Mouse (Mus musculus): Measurements from ENCODE around the gene Basp1. TPM values are rescaled to one million over a fixed set of nuclear protein-coding genes. Genes with fewer than 3 reads are reported as not detected.
"Not testable (repeated sequence)": the region's sequence is repeated elsewhere in the genome, so short reads cannot be mapped to it uniquely, and the experiment has no call there.

The Basp1 gene
- polyA plus RNA-seq (2012; rRNA removed) = 13.9 and 18.1 TPM in 2 replicates

GRCm38 (mm10) chr15:25413378-25413901 lies at the start of gene Basp1:
TSS of gene Basp1 (minus strand) at chr15:25413764.
- peaks cover 9% of the 10 kb centered on the region for H3K4me1 ChIP-seq (replicated peaks; ENCODE audit: control insufficient read depth, insufficient read depth, low read length)
- 1% methylated on average over 39 of the region's 60 CpGs for WGBS
- H3K4me3 ChIP-seq (ENCODE audit: control insufficient read depth, insufficient read depth, low read length) = peak within 1 kb of the TSS; percentile 66
- H3K27me3 ChIP-seq (ENCODE audit: control insufficient read depth, insufficient read depth, low read length) = no peaks in the 10 kb centered on the region
- peak; percentile 26; the same call in 1 of the 2 replicates for TF ChIP-seq POLR2A (IDR thresholded peaks at IDR 0.05; ENCODE audit: control insufficient read depth, extremely low read depth, insufficient read depth, low read length, poor library complexity)
- TF ChIP-seq CTCF (IDR thresholded peaks at IDR 0.05; ENCODE audit: borderline replicate concordance, control insufficient read depth, extremely low read depth, insufficient read depth, low read length, poor library complexity) = no peak
- peak; percentile 74 for DNase-seq
- H3K36me3 ChIP-seq (ENCODE audit: control insufficient read depth, insufficient read depth, low read length) = no peaks in the 10 kb centered on the region
- H3K27ac ChIP-seq (ENCODE audit: control insufficient read depth, insufficient read depth, low read length) = no peak within 1 kb of the TSS

GRCm38 (mm10) chr15:25463076-25463475 lies 49.5 kb upstream of the Basp1 start:
- not testable (repeated sequence) for H3K27ac ChIP-seq (ENCODE audit: control insufficient read depth, insufficient read depth, low read length); H3K36me3 ChIP-seq (ENCODE audit: control insufficient read depth, insufficient read depth, low read length); H3K4me3 ChIP-seq (ENCODE audit: control insufficient read depth, insufficient read depth, low read length); H3K4me1 ChIP-seq (replicated peaks; ENCODE audit: control insufficient read depth, insufficient read depth, low read length); DNase-seq; H3K27me3 ChIP-seq (ENCODE audit: control insufficient read depth, insufficient read depth, low read length)

DNA sequence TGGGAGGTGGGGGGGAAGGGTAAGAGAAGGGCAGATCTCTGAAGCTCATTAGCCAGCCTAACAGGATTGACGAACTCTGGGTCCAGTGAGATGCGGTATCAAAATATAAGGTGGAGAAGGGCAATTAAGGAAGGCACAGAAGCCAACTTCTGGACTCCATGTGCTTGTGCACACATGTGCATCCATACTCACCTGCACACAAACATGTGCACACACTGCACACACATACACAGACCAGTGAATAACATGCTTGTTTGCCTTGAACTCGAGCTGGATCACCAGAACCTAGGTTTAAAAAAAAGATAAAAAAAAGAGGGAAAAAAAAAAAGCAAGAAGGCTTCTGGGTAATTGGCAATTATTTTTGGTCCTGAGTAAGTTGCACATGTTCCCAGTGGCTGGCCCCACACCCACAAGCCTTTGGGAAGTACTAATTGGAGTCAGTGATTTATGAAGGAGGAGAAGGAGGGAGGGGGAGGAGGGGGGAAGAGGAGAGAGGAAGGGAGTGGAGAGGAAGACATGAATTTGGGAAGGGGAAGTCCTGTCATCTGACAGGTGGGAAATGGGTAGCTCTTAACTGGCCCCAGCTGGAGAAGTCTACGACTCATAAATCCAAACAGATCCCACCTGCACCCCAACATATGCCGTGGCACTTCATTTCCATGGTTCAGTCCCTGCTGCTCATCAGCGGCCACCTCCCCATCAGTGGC lies 48.6 kb upstream of the Basp1 start:
- H3K36me3 ChIP-seq (ENCODE audit: control insufficient read depth, insufficient read depth, low read length) = no peaks in the 10 kb centered on the region
- WGBS = 84% methylated on average over 6 of the region's 6 CpGs
- no peaks in the 10 kb centered on the region for H3K27me3 ChIP-seq (ENCODE audit: control insufficient read depth, insufficient read depth, low read length)
- no peak overlapping the region for H3K27ac ChIP-seq (ENCODE audit: control insufficient read depth, insufficient read depth, low read length)
- H3K4me3 ChIP-seq (ENCODE audit: control insufficient read depth, insufficient read depth, low read length) = no peak overlapping the region
- no peak for TF ChIP-seq CTCF (IDR thresholded peaks at IDR 0.05; ENCODE audit: borderline replicate concordance, control insufficient read depth, extremely low read depth, insufficient read depth, low read length, poor library complexity)
- no peak for TF ChIP-seq POLR2A (IDR thresholded peaks at IDR 0.05; ENCODE audit: control insufficient read depth, extremely low read depth, insufficient read depth, low read length, poor library complexity)
- DNase-seq = no peak
- no peaks in the 10 kb centered on the region for H3K4me1 ChIP-seq (replicated peaks; ENCODE audit: control insufficient read depth, insufficient read depth, low read length)

- Histone ChIP-seq H3K4me1 (replicated peaks; ENCODE audit: control insufficient read depth, insufficient read depth, low read length) (no peaks in the 10 kb centered on the region), H3K27ac (ENCODE audit: control insufficient read depth, insufficient read depth, low read length) (no peak overlapping the region), H3K36me3 (ENCODE audit: control insufficient read depth, insufficient read depth, low read length) (no peaks in the 10 kb centered on the region), H3K4me3 (ENCODE audit: control insufficient read depth, insufficient read depth, low read length) (no peak overlapping the region), H3K27me3 (ENCODE audit: control insufficient read depth, insufficient read depth, low read length) (no peaks in the 10 kb centered on the region)
- DNase-seq = no peak
- TF ChIP-seq CTCF (IDR thresholded peaks at IDR 0.05; ENCODE audit: borderline replicate concordance, control insufficient read depth, extremely low read depth, insufficient read depth, low read length, poor library complexity) (no peak), POLR2A (IDR thresholded peaks at IDR 0.05; ENCODE audit: control insufficient read depth, extremely low read depth, insufficient read depth, low read length, poor library complexity) (no peak)
- WGBS = 90% methylated on average over 7 of the region's 7 CpGs
Measured at GRCm38 (mm10) chr15:25459901-25460300, 46.3 kb upstream of the Basp1 start.

DNA sequence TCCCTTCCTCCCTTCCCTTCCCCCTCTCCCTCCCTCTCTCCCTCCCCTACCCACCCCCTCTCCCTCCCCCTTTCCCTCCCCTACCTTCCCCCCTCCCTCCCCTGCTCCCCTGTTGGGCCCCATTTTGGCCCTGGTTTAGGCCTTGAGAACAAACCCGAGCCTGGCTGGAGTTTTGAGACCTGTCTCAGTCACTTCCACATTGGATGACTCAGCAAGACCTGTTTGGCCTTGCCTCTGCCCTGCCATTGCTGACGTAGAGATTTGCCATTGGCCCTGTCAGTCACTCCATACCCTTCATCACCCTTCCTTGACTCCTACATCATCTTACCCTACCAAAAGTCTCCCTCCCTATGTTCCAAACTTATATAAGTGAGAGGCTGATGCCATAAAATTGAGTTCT lies 43.9 kb upstream of the Basp1 start:
- DNase-seq = no peak
- no peak overlapping the region for H3K27ac ChIP-seq (ENCODE audit: control insufficient read depth, insufficient read depth, low read length)
- WGBS = 85% methylated on average over 2 of the region's 2 CpGs
- H3K27me3 ChIP-seq (ENCODE audit: control insufficient read depth, insufficient read depth, low read length) = no peaks in the 10 kb centered on the region
- no peaks in the 10 kb centered on the region for H3K36me3 ChIP-seq (ENCODE audit: control insufficient read depth, insufficient read depth, low read length)
- H3K4me3 ChIP-seq (ENCODE audit: control insufficient read depth, insufficient read depth, low read length) = no peak overlapping the region
- no peak for TF ChIP-seq CTCF (IDR thresholded peaks at IDR 0.05; ENCODE audit: borderline replicate concordance, control insufficient read depth, extremely low read depth, insufficient read depth, low read length, poor library complexity)
- TF ChIP-seq POLR2A (IDR thresholded peaks at IDR 0.05; ENCODE audit: control insufficient read depth, extremely low read depth, insufficient read depth, low read length, poor library complexity) = no peak
- no peaks in the 10 kb centered on the region for H3K4me1 ChIP-seq (replicated peaks; ENCODE audit: control insufficient read depth, insufficient read depth, low read length)

GRCm38 (mm10) chr15:25453538-25453937 lies 40.0 kb upstream of the Basp1 start:
- TF ChIP-seq CTCF (IDR thresholded peaks at IDR 0.05; ENCODE audit: borderline replicate concordance, control insufficient read depth, extremely low read depth, insufficient read depth, low read length, poor library complexity) (no peak), POLR2A (IDR thresholded peaks at IDR 0.05; ENCODE audit: control insufficient read depth, extremely low read depth, insufficient read depth, low read length, poor library complexity) (no peak)
- 96% methylated on average over 3 of the region's 3 CpGs for WGBS

DNA sequence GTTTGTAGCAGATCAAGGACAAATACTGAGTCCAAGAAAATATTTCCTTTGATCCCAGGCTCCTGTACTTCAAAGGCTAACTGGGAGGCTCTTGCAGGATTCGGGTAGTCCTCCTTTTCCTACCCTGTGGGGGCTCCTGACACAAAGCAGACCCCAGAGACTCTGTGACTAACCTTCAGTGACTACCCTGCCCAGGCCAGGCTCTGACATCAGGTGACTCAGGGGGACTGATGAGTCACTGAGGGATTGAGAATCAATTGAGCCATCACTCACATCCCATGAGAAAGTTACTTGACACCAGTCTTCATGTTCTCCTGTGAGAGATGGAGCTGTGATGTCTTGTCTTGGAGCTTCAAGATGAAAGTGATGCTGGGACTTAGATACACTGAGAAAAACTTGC lies 35.8 kb upstream of the Basp1 start:
- Histone ChIP-seq H3K4me3 (ENCODE audit: control insufficient read depth, insufficient read depth, low read length) (no peak overlapping the region), H3K27ac (ENCODE audit: control insufficient read depth, insufficient read depth, low read length) (no peak overlapping the region), H3K27me3 (ENCODE audit: control insufficient read depth, insufficient read depth, low read length) (no peaks in the 10 kb centered on the region), H3K4me1 (replicated peaks; ENCODE audit: control insufficient read depth, insufficient read depth, low read length) (no peaks in the 10 kb centered on the region), H3K36me3 (ENCODE audit: control insufficient read depth, insufficient read depth, low read length) (no peaks in the 10 kb centered on the region)
- no peak for DNase-seq
- TF ChIP-seq POLR2A (IDR thresholded peaks at IDR 0.05; ENCODE audit: control insufficient read depth, extremely low read depth, insufficient read depth, low read length, poor library complexity) = no peak
- WGBS = 80% methylated on average over 1 of the region's 1 CpGs

More at GRCm38 (mm10) chr15:25453538-25453937, 40.0 kb upstream of the Basp1 start:
- no peak overlapping the region for H3K4me3 ChIP-seq (ENCODE audit: control insufficient read depth, insufficient read depth, low read length)
- H3K27me3 ChIP-seq (ENCODE audit: control insufficient read depth, insufficient read depth, low read length) = no peaks in the 10 kb centered on the region
- no peaks in the 10 kb centered on the region for H3K4me1 ChIP-seq (replicated peaks; ENCODE audit: control insufficient read depth, insufficient read depth, low read length)
- no peak overlapping the region for H3K27ac ChIP-seq (ENCODE audit: control insufficient read depth, insufficient read depth, low read length)
- no peak for DNase-seq
- no peaks in the 10 kb centered on the region for H3K36me3 ChIP-seq (ENCODE audit: control insufficient read depth, insufficient read depth, low read length)
